Mouse (Mus musculus) cortical plate, adult 2 months (tissue): ENCODE data around the gene Cryzl1. TPM values are rescaled to one million over a fixed set of nuclear protein-coding genes. Genes with fewer than 3 reads are reported as not detected.

Experiments
- H3K27ac ChIP-seq: fragments of 200-500 bp; 2 replicates; pipeline ENCODE4 v1.5.1; 2012; ENCODE audit warnings: low read length, control low read depth, inconsistent platforms; ENCODE audit not compliant: insufficient read depth
- H3K4me1 ChIP-seq: fragments of 200-500 bp; 2 replicates; pipeline ENCODE4 v1.6.1; 2011; ENCODE audit warnings: low read length; ENCODE audit not compliant: control insufficient read depth, insufficient read depth
- H3K4me3 ChIP-seq: fragments of 200-500 bp; 2 replicates; pipeline ENCODE4 v1.5.1; 2011; ENCODE audit warnings: mild to moderate bottlenecking, low read length, control low read depth; ENCODE audit not compliant: insufficient read depth
- CTCF ChIP-seq: fragments of 200-500 bp; IDR thresholded peaks from 2 replicates; pipeline ENCODE4 v1.5.1; 2011; ENCODE audit warnings: mild to moderate bottlenecking, control low read depth, low read length; ENCODE audit not compliant: insufficient read depth; ENCODE audit errors: extremely low read depth
- POLR2A ChIP-seq: fragments of 200-500 bp; IDR thresholded peaks from 2 replicates; pipeline ENCODE4 v1.6.1; 2011; ENCODE audit warnings: mild to moderate bottlenecking, low read length, control low read depth; ENCODE audit not compliant: insufficient read depth; ENCODE audit errors: extremely low read depth
- polyA plus RNA-seq: library from polyadenylated mRNA; depleted of rRNA; stranded (reverse); fragments of >200 nt; gene quantifications from 2 replicates; pipeline ENCODE4 v1.2.3, GENCODE M21; 2012

Cryzl1 gene
- polyA plus RNA-seq, 1 experiment = 118 TPM

DNA sequence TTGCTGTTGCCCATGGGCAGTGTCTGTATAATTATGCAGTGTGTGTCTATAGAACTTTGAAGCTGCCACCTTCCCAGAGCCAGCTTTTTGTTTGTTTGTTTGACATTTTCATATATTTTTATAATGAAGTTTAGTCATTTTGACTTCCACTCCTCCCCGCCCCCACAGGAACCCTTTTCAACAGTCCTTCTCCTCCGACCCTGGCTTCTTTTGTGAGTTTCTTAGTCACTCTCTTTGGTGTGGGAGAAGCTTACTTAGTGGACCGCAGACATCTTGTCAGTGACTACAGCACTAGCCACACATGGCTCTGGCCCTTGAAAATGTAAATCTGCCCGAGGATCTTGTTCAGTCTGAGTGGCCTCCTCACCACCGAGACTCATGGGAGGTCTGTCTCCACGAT, 35.6 kb upstream of the Cryzl1 start:
- H3K27ac ChIP-seq = no peak overlapping the region
- H3K4me1 ChIP-seq = peaks cover 1% of the 10 kb centered on the region; the same call in 1 of the 2 replicates
- TF ChIP-seq CTCF (no peak), POLR2A (no peak)

DNA sequence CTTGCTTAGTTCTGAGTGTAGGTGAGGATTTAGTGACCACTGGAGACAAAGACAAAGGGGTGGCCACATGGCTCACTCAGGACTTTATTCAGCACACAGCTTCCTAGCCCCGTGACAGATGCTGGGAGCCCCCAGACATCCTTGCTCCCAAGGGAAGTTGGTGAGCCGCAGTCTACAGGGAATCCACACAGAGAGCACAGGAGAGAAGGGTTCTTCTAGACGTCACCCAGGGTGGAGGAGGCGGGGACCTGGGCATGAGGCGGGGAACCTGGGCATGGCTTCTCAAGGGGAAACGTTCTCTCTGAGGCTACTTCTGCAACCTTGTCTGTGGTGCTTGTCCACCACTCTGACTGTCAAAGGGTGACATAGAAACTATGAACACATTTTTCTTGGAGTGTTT, 35.2 kb upstream of the Cryzl1 start:
- Histone ChIP-seq H3K27ac (no peak overlapping the region), H3K4me1 (peaks cover 1% of the 10 kb centered on the region; the same call in 1 of the 2 replicates), H3K4me3 (no peak overlapping the region)
- TF ChIP-seq POLR2A (no peak), CTCF (no peak)

More for the DNA sequence above, 35.6 kb upstream of the Cryzl1 start:
- no peak overlapping the region for H3K4me3 ChIP-seq

DNA sequence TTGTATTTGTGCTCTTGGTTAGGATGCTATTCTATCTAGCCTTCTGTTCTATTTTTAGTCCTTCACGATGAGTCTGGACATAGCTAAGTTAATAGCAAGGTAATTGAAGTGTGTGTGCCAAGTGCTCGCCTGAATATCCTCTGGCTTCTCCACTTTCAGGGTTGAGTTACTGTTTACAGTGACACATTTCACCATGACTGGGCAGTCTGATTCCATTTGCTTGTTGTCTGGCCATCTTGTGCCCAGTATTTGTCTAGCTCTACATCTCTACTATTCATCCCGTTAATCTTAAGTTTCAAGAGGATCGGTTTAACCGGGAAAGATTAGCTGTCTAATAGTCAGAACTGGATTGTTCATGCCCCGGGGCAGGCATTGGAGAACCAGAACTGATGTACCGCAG, 33.7 kb upstream of the Cryzl1 start:
- TF ChIP-seq CTCF (no peak), POLR2A (no peak)
- Histone ChIP-seq H3K27ac (no peak overlapping the region), H3K4me1 (peaks cover 1% of the 10 kb centered on the region; the same call in 1 of the 2 replicates), H3K4me3 (no peak overlapping the region)

DNA sequence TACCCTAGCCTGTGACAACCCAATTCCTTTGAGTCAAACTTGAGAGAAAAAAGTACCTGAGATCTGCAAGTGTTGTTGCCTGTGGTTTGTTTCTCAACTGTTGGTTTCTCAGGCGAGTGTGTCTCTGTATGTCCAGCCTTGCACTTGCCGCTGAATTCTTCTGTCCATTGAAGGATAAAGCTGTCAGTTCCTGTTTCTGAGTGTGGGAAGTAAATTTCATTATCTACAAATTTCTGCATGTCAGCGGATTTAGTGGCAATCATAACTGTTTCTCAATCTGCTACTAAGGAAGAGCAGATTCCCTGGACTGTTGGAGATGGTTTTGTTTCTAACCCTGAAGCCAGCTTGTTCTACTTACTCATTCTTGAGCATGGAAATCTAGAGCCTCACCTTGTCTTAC, 33.0 kb upstream of the Cryzl1 start:
- peaks cover 2% of the 10 kb centered on the region for H3K4me1 ChIP-seq
- H3K27ac ChIP-seq = no peak overlapping the region
- H3K4me3 ChIP-seq = no peak overlapping the region
- no peak for TF ChIP-seq POLR2A

DNA sequence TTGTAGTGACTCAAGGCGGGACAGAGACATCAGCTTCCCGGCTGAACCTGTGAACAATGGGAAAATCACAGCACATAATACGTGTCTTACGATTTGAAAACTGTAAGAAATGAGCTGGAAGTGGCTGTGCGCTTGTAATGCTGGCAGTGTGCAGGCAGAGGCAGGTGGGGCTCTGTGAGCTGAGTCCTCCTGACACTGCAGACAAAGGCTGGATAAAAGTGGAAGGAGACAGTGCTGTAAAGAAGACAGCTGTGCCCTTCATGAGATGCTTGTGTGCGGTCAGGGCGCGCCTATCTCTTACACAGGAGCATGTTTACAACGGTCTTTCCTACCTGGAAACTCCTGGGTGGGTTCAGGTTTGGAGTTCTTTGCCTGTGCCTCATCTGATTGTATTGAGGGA, 32.4 kb upstream of the Cryzl1 start:
- Histone ChIP-seq H3K4me1 (peaks cover 4% of the 10 kb centered on the region), H3K4me3 (no peak overlapping the region), H3K27ac (no peak overlapping the region)
- no peak for TF ChIP-seq POLR2A
- TF ChIP-seq CTCF = no peak

DNA sequence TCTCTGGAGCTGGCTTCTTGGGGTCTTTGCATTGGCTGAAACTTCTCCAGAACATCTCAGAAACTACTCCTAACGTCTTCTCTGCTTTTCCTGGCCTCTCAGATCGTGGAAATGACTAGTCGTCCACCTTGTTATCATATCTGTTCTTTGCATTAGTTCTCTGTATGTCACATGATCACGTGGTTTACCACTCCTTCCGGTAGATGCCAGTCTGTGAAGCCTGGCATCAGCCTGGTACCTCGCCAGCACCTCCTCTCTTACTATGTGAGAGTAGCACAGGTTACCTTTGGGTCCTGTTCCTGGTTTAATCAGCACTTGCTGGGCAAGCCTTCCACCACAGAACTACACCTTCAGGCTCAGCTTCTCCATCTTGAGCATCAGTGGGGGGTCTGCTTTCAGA, 26.2 kb upstream of the Cryzl1 start:
- H3K27ac ChIP-seq = no peak overlapping the region
- TF ChIP-seq CTCF = no peak
- no peak for TF ChIP-seq POLR2A
- no peak overlapping the region for H3K4me3 ChIP-seq
- H3K4me1 ChIP-seq = peaks cover 3% of the 10 kb centered on the region

DNA sequence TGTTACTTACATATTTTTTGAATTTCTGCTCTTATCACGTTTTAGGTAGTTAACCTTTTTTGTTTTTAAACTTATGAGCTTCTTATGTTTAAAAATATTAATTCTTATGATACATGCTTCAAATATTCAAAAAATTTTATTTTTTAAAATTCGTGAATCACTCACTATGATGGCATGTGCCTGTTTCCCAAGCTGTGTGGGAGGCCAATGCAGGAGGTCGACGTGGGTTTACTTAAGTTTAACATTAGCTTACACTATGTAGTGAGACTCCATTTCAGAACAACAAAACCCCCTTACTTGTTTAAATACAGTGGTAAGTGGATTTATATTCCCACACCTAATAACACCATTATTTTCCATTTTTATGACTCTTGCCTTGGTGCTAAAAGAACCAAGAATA, 24.8 kb upstream of the Cryzl1 start:
- TF ChIP-seq POLR2A (no peak), CTCF (no peak)
- Histone ChIP-seq H3K27ac (no peak overlapping the region), H3K4me1 (peaks cover 3% of the 10 kb centered on the region), H3K4me3 (no peak overlapping the region)

DNA sequence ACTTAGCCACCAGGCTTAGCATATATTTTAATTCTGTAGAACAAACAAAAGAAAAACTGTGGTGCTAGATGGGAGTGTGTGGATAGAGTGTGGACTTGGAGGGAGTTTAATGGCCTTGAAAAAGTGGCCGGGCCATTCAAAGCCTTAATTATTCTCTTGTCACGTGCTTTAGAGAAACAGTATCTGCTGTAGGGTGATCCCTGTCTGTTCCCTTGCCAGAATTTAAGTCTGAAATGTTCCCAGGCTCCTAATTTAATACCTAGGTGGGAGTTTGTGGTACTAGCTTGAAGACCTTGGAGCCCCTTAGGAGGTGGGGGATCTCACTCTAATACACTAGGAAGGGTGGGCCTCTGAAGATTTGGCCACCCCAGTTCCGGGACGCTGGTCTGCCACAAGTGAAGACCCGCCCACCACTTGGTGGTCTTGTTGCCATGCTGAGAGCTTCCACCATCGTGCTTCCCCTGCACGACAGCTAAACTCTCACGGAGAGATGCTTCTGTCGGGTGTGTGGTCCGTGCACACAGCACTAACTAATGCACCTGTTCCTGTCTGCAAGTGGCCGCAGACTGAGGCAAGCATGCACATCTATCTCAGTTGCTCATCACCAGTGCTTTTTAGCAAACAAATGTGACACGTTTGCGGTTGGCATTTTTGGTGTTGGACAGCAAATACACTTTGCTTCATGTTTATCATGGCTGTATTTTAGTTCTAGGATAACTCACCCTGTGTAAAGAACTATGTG, 23.0 kb upstream of the Cryzl1 start:
- TF ChIP-seq POLR2A (no peak), CTCF (no peak)
- peaks cover 3% of the 10 kb centered on the region for H3K4me1 ChIP-seq

DNA sequence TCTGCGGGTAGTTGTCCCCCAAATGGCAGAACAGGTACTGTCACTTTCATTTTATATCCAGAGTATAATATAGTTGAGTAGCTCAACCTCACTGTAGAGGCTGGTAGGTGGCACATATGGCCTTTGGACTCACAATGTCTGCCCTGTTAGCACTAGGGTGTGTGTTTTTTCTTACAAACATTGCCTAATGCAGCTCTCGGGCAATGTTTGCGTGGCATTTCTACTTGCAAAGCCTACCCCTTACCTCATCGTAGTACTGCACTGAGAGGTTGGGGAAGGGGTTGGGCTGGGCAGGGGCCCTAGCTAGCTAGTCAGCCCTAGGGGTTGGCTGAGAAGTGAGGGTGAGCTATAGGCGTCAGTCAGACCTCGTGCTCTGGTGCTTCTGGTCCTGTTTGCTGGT, 18.8 kb upstream of the Cryzl1 start:
- Histone ChIP-seq H3K4me1 (peaks cover 6% of the 10 kb centered on the region), H3K27ac (no peak overlapping the region), H3K4me3 (no peak overlapping the region)
- TF ChIP-seq POLR2A = no peak
- TF ChIP-seq CTCF = no peak

More for the DNA sequence above, 23.0 kb upstream of the Cryzl1 start:
- Histone ChIP-seq H3K27ac (no peak overlapping the region), H3K4me3 (no peak overlapping the region)

DNA sequence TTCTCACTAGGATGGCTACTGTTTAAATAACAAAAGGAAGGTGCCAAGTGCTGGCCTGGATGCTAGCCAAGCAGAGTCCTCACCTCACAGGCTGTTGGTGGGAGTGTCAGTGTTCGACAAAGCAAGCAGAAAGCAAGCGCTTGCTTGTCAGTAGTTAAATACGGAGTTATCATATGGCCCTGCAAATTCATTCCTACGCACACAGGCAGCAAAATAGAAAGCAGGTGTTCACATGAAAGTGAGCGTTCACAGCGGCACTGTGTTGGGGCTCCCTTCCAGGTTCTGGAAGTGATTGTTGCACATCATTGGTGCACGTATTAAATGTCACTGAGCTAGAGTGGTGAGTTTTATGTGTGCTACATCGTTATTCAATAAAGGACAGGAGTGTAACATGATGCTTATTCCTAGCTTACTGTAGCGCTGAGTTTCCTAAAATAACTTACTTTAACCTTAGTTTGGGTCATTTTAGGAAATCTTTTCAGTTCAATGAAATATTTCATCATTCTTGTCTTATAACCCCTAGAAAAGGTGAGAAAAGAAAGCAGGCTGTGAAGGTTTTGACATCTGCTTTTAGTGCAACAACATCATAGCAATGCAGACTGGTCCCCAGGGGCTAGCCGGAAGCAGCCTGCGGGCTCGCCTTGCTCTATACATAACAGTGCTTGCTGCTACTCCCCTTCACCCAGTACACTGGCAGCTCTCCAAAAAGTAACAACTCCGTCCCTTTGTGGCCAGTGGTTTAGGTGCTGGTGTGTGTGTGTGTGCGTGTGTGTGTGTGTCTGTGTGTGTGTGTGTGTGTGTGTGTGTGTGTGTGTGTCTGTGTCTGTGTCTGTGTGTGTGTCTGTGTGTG, 17.6 kb upstream of the Cryzl1 start:
- TF ChIP-seq CTCF (no peak), POLR2A (no peak)
- peaks cover 6% of the 10 kb centered on the region for H3K4me1 ChIP-seq
- no peak overlapping the region for H3K27ac ChIP-seq
- no peak overlapping the region for H3K4me3 ChIP-seq

DNA sequence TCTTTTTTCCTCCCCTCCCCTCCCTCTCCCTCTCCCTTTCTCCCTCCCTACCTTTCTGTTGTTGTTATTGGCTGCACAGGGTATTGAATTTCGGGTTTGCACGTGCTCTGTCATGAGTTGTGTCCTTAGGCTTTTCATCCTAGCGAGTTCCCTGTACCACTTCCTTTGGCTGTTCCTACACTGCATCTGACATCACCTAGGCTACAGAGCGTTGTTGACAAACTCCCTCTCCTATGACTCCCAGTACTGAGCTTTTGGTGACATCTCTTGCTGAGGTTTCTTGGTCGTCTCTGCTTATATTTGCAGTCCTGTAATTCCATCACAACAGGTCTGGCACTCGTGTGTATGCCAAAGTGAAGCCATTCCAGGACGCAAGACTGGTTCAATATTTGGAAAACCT, 14.3 kb upstream of the Cryzl1 start:
- Histone ChIP-seq H3K4me3 (no peak overlapping the region), H3K4me1 (peaks cover 9% of the 10 kb centered on the region), H3K27ac (no peak overlapping the region)
- no peak for TF ChIP-seq POLR2A
